Mouse (Mus musculus) ES-E14 (cell line): Measurements from ENCODE around the gene Slc9a8. TPM values are rescaled to one million over a fixed set of nuclear protein-coding genes. Genes with fewer than 3 reads are reported as not detected.

Experiments
- DNase-seq: peaks from one replicate; pipeline ENCODE4 v3.0.0-alpha.2; 2013; ENCODE audit warnings: low read depth, low spot score
- H3K27ac ChIP-seq: 2 replicates; pipeline ENCODE4 v1.5.1; 2012; ENCODE audit warnings: low read depth, mild to moderate bottlenecking, low read length, moderate library complexity, mixed read lengths; ENCODE audit not compliant: poor library complexity, insufficient read depth, severe bottlenecking
- H3K36me3 ChIP-seq: 2 replicates; pipeline ENCODE4 v1.6.1; 2012; ENCODE audit warnings: mild to moderate bottlenecking, low read length, moderate library complexity, mixed read lengths; ENCODE audit not compliant: control insufficient read depth, poor library complexity, insufficient read depth, severe bottlenecking
- H3K4me1 ChIP-seq, 2 experiments: fragments of 150-350 bp in 1 of 2; sonication (generic) in 1 of 2; 2 replicates each; pipeline ENCODE4 v1.6.1; 2012; ENCODE audit warnings: low read length in 2 of 2, mild to moderate bottlenecking in 1 of 2, mixed read lengths in 1 of 2; ENCODE audit not compliant: control insufficient read depth in 2 of 2, insufficient read depth in 2 of 2, poor library complexity in 1 of 2
- H3K4me3 ChIP-seq, 2 experiments: fragments of 150-350 bp in 1 of 2; sonication (generic) in 1 of 2; 2 replicates each; pipeline ENCODE4 v1.5.1; 2012; ENCODE audit warnings: low read length in 2 of 2, low read depth in 1 of 2, mild to moderate bottlenecking in 1 of 2, mixed read lengths in 1 of 2; ENCODE audit not compliant: insufficient read depth in 1 of 2, poor library complexity in 1 of 2, severe bottlenecking in 1 of 2
- H3K9ac ChIP-seq: 2 replicates; pipeline ENCODE4 v1.6.1; 2012; ENCODE audit warnings: low read depth, mild to moderate bottlenecking, low read length, mixed read lengths; ENCODE audit not compliant: poor library complexity, insufficient read depth, severe bottlenecking
- H3K9me3 ChIP-seq: fragments of 150-350 bp; sonication (generic); 2 replicates; pipeline ENCODE4 v1.6.1; 2012; ENCODE audit warnings: low read depth, mild to moderate bottlenecking, low read length; ENCODE audit not compliant: control insufficient read depth, insufficient read depth
- CHD2 ChIP-seq: IDR thresholded peaks from 2 replicates; pipeline ENCODE4 v1.6.1; 2014; ENCODE audit warnings: mild to moderate bottlenecking, low read depth, low read length, inconsistent platforms
- HCFC1 ChIP-seq: IDR thresholded peaks from 2 replicates; pipeline ENCODE4 v1.6.1; 2012; ENCODE audit warnings: low read length, inconsistent platforms, borderline replicate concordance; ENCODE audit not compliant: insufficient read depth
- MAFK ChIP-seq: IDR thresholded peaks from 2 replicates; pipeline ENCODE4 v1.6.1; 2014; ENCODE audit warnings: mild to moderate bottlenecking, low read depth, low read length, inconsistent platforms; ENCODE audit not compliant: insufficient read depth
- ZC3H11A ChIP-seq: IDR thresholded peaks from 2 replicates; pipeline ENCODE4 v1.6.1; 2012; ENCODE audit warnings: low read depth, mild to moderate bottlenecking, inconsistent platforms, low read length, borderline replicate concordance
- ZNF384 ChIP-seq: IDR thresholded peaks from 2 replicates; pipeline ENCODE4 v1.6.1; 2012; ENCODE audit warnings: low read depth, low read length, inconsistent platforms
- in situ Hi-C, 2 experiments: fragments of 600-800 bp; cut with MboI; formaldehyde crosslinking; loops; one replicate each; pipeline ENCODE4 v1.15.1; 2025; ENCODE audit warnings: low sequenced_read_pairs in 2 of 2, inconsistent platforms in 1 of 2; ENCODE audit not compliant: unreplicated experiment in 2 of 2
- total RNA-seq: library from RNA; depleted of rRNA; stranded (reverse); fragments of 300-350 nt; gene quantifications from 2 replicates; pipeline ENCODE4 v1.2.3, GENCODE M21; 2012

Slc9a8 gene
- total RNA-seq, 1 experiment, result 38.6 TPM

DNA sequence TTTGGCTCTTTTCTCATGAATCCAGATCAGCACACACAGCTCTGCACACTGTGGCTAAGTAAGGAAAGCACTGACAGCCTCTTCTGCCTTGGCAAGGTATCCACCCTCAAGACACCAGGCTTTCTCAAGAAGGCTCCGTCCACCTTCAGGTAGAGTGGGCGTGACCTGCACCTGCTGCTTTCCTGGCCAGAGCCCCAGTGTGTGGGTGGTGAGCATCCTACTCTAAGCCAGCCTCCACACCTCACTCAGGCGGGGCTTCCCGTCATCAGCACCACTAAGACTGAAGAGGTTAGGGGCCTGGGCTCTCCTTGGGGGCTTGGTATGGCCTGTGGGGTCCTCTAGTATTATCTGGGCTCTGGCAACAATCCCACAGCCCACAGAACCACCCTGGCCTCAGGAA is 65.1 kb downstream of the Slc9a8 start:
- Histone ChIP-seq H3K27ac (no peak overlapping the region), H3K4me3 (no peak overlapping the region), H3K36me3 (peaks cover 18% of the 10 kb centered on the region; the same call in 1 of the 2 replicates), H3K9me3 (no peaks in the 10 kb centered on the region), H3K9ac (no peak overlapping the region), H3K4me1 (peaks cover 0 to 33% of the 10 kb centered on the region in 2 experiments; a peak in 2 of 4 replicates)
- DNase-seq, result no peak
- in situ Hi-C loops, result no loop called here
- no peak for TF ChIP-seq HCFC1
- TF ChIP-seq CHD2, result no peak

DNA sequence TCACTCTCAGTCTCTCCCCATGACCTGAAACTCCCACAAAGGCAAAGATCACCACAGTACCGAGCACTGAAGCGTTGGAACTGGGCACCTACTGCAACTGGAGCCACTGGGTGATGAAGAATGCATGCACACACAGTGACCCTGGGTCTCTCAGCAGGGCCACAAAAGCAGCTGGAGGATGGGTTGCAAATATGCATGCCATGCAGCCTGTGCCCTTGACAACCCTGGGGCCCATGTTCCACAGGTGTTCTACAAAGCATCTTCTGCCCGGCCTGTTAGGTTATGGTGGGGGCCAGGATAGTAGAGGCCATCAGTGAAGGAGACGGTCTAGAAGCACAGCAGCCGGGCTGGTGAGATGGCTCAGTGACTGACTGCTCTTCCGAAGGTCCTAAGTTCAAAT is 66.0 kb downstream of the Slc9a8 start:
- Histone ChIP-seq H3K27ac (no peak overlapping the region), H3K9ac (no peak overlapping the region), H3K4me3 (no peak overlapping the region), H3K4me1 (peaks cover 0 to 33% of the 10 kb centered on the region in 2 experiments; a peak in 2 of 4 replicates), H3K9me3 (no peaks in the 10 kb centered on the region), H3K36me3 (peaks cover 18% of the 10 kb centered on the region; the same call in 1 of the 2 replicates)
- TF ChIP-seq MAFK (no peak), CHD2 (no peak), ZC3H11A (no peak), HCFC1 (no peak), ZNF384 (no peak)
- no peak for DNase-seq
- in situ Hi-C loops, result no loop called here

DNA sequence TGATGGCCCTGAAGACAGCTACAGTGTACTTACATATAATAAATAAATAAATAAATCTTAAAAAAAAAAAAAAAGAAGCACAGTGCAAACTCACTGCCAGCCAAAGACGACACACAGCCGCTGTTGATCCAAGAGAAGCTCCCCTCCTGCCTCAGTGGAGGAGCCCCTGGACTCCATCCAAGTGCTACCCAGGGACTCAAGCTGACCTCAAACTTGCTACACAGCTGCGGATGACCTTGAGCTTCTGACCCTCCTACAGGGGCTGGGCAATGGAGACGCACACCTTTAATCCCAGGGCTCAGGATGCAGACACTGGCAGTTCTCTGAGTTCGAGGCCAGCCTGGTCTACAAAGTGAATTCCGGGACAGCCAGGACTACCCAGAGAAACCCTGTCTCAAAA is 66.5 kb downstream of the Slc9a8 start:
- no peak for TF ChIP-seq MAFK
- peaks cover 16% of the 10 kb centered on the region; the same call in 1 of the 2 replicates for H3K36me3 ChIP-seq
- H3K27ac ChIP-seq, result no peak overlapping the region
- DNase-seq, result no peak
- no peak overlapping the region for H3K4me3 ChIP-seq
- H3K9ac ChIP-seq, result no peak overlapping the region
- H3K4me1 ChIP-seq, result peaks cover 0 to 31% of the 10 kb centered on the region in 2 experiments; a peak in 2 of 4 replicates
- no peaks in the 10 kb centered on the region for H3K9me3 ChIP-seq
- in situ Hi-C loops, result no loop called here

DNA sequence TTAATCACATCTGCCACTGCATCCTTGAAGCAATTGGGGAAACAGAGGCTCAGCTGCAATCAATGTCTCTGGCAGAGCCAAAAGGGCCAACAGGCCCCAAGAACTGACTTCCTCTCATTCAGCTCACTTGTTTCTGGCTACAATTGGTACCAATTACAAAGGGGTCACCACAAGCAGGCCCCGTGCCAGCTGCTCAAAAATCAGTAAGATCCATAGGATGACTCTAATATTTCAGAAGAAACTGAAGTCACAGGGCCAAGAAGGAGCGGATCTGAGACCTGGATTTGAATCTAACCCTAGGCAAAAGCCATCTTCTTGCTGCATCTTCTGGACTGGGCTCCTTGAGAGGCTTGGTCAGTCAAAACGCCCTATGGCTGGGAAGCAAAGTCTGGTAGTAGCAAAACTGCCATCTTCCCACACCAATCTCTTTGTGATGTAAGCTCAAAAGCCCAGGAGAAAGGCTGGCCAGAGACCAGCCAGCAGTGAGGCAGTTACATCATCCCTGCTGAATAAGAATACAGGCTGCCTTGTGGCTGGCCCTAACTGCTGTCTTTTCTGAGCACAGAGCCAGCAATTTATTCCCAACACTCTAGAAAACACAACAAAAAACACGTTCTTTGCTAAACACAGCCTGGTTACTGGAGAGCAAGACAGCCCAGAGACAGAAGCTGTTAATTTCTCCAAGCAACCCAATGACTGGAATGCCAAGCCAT is 69.5 kb downstream of the Slc9a8 start:
- H3K36me3 ChIP-seq, result no peaks in the 10 kb centered on the region
- H3K9ac ChIP-seq, result peak overlapping the region; percentile 87; the same call in 1 of the 2 replicates
- no peak overlapping the region for H3K27ac ChIP-seq
- no peak for TF ChIP-seq MAFK
- TF ChIP-seq CHD2, result no peak
- TF ChIP-seq ZC3H11A, result no peak
- H3K4me1 ChIP-seq, result peaks cover 0 to 22% of the 10 kb centered on the region in 2 experiments; a peak in 2 of 4 replicates
- H3K4me3 ChIP-seq, result no peak overlapping the region
- in situ Hi-C loops, result no loop called here
- DNase-seq, result no peak
- H3K9me3 ChIP-seq, result no peaks in the 10 kb centered on the region
